Mouse (Mus musculus) bone marrow, adult 2 months (tissue): ENCODE data around the gene Alox12b.

Experiments
- CTCF ChIP-seq: fragments of 200-500 bp; IDR thresholded peaks from 2 replicates; pipeline ENCODE4 v1.5.1; 2011; ENCODE audit warnings: low read length, control low read depth; ENCODE audit not compliant: control insufficient read depth, insufficient read depth
- POLR2A ChIP-seq: fragments of 200-500 bp; IDR thresholded peaks from 2 replicates; pipeline ENCODE4 v1.6.1; 2011; ENCODE audit warnings: low read depth, mild to moderate bottlenecking, control low read depth, low read length, borderline replicate concordance; ENCODE audit not compliant: control insufficient read depth

DNA sequence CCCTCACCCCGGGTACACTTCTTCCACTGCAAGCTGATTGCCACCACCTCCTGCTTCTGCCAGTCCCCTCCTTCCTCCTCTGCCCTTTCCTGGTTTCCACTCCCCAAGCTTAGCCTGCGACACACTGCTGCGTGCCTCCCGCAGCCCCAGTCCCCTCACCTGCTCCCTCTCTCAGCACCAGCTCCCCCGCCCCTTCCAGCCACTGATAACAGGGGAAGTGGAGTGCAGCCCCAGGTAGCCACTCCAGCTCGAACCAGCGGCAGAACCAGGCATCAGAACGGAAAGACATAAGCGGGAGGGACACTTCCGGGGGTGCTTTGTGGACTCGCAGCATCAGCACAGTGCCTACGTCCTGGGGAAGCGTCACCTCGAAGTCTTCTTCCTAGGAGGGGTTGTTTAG is 40.4 kb downstream of the Alox12b start:
- TF ChIP-seq CTCF (no peak), POLR2A (no peak)
